Mouse (Mus musculus) MEL (cell line): ENCODE data around the gene Gatad2b.

Experiments
- CTCF ChIP-seq, 3 experiments: IDR thresholded peaks in 2 of 3; conservative IDR thresholded peaks in 1 of 3; 2 replicates each; pipeline ENCODE4 v1.5.1; 2011 to 2012; ENCODE audit warnings: low read length in 3 of 3, low read depth in 2 of 3, mild to moderate bottlenecking in 2 of 3, improper control_type of control experiment in 1 of 3, inconsistent platforms in 1 of 3, mixed read lengths in 1 of 3, moderate library complexity in 1 of 3; ENCODE audit not compliant: control insufficient read depth in 1 of 3, insufficient read depth in 1 of 3, poor library complexity in 1 of 3, severe bottlenecking in 1 of 3
- E2F4 ChIP-seq: IDR thresholded peaks from 2 replicates; pipeline ENCODE4 v1.6.1; 2011; ENCODE audit warnings: low read depth, low read length, improper control_type of control experiment, borderline replicate concordance
- GATA1 ChIP-seq: IDR thresholded peaks from 2 replicates; pipeline ENCODE4 v1.6.1; 2011; ENCODE audit warnings: low read depth, low read length, improper control_type of control experiment
- NELFE ChIP-seq: IDR thresholded peaks from 2 replicates; pipeline ENCODE4 v1.6.1; 2011; ENCODE audit warnings: low read depth, low read length, improper control_type of control experiment
- POLR2A ChIP-seq, 2 experiments: IDR thresholded peaks; 2 replicates each; pipeline ENCODE4 v1.6.1; 2011 to 2012; ENCODE audit warnings: low read length in 2 of 2, mild to moderate bottlenecking in 2 of 2, control low read depth in 1 of 2, improper control_type of control experiment in 1 of 2, low read depth in 1 of 2, moderate library complexity in 1 of 2; ENCODE audit not compliant: control insufficient read depth in 1 of 2, insufficient read depth in 1 of 2, poor library complexity in 1 of 2
- POLR2AphosphoS2 ChIP-seq: IDR thresholded peaks from 2 replicates; pipeline ENCODE4 v1.6.1; 2011; ENCODE audit warnings: low read length, improper control_type of control experiment
- RCOR1 ChIP-seq: IDR thresholded peaks from 2 replicates; pipeline ENCODE4 v1.6.1; 2012; ENCODE audit warnings: low read depth, mild to moderate bottlenecking, inconsistent platforms, low read length, improper control_type of control experiment
- TCF12 ChIP-seq: IDR thresholded peaks from 2 replicates; pipeline ENCODE4 v1.6.1; 2014; ENCODE audit warnings: low read depth, mild to moderate bottlenecking, inconsistent platforms, low read length, improper control_type of control experiment, moderate library complexity

- no peak for TF ChIP-seq POLR2A (IDR thresholded peaks at IDR 0.05; ENCODE audit: control insufficient read depth in 1 of 2, insufficient read depth in 1 of 2, low read depth in 1 of 2, low read length in 2 of 2, poor library complexity in 1 of 2)
- TF ChIP-seq E2F4: no peak
- TF ChIP-seq GATA1: no peak
- TF ChIP-seq RCOR1: no peak
- TF ChIP-seq POLR2AphosphoS2: no peak; the same call in 1 of the 2 replicates
- TF ChIP-seq NELFE: no peak
- TF ChIP-seq TCF12: no peak
- TF ChIP-seq CTCF (IDR thresholded peaks at IDR 0.05 in 2 of 3, conservative IDR thresholded peaks at IDR 0.05 in 1 of 3; ENCODE audit: control insufficient read depth in 1 of 3, insufficient read depth in 1 of 3, low read depth in 2 of 3, low read length in 3 of 3, poor library complexity in 1 of 3, severe bottlenecking in 1 of 3): no peak
Measured at GRCm38 (mm10) chr3:90338190-90338589, 45.2 kb downstream of the Gatad2b start.
